Mouse (Mus musculus): ENCODE measurements around the gene Rbm39. TPM values are rescaled to one million over a fixed set of nuclear protein-coding genes. Genes with fewer than 3 reads are reported as not detected.

The Rbm39 gene
- total and polyA plus RNA-seq, 3 experiments, result 228 to 1,530 (median 248) TPM

DNA sequence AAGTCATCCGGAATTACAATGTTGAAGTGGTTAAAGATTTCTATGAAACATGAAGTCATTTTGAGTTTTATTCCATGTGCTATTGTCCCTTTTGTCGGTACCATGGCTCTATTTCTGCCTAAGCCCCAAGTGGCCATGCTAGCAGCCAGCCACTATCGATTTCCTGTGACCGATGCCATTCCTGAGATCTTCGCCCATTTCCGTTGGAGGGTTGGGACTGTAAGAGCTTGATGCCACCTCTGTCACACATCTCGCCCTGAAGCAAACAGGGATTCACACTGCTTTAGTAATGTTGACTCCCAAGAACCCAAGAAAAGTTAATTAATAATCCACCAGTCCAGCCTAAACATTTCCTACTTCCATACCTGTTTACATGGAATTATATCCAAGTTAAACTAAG lies 2.4 kb downstream of the Rbm39 start:
- Histone ChIP-seq H3K9ac (ENCODE audit: control insufficient read depth, low read depth, low read length, poor library complexity, severe bottlenecking) (peak overlapping the region; percentile 57), H3K4me1 (ENCODE audit: control insufficient read depth in 1 of 2, insufficient read depth in 2 of 2, low read length in 2 of 2) (peaks cover 6 to 16% of the 10 kb centered on the region in 2 experiments), H3K4me3 (ENCODE audit: control insufficient read depth in 1 of 2, insufficient read depth in 1 of 2, low read depth in 2 of 2, low read length in 2 of 2) (peak overlapping the region; percentile 27 to 89), H3K36me3 (ENCODE audit: control insufficient read depth in 1 of 2, insufficient read depth in 2 of 2, low read length in 2 of 2) (peaks cover 57% of the 10 kb centered on the region in 2 experiments), H3K27ac (ENCODE audit: control insufficient read depth, low read depth, low read length) (no peak overlapping the region), H3K27me3 (ENCODE audit: control insufficient read depth in 1 of 2, insufficient read depth in 2 of 2, low read length in 2 of 2) (no peaks in the 10 kb centered on the region), H3K9me3 (replicated peaks; ENCODE audit: insufficient read depth, low read length) (no peaks in the 10 kb centered on the region), H3K79me2 (ENCODE audit: control insufficient read depth, insufficient read depth, low read length, poor library complexity) (peaks cover 41% of the 10 kb centered on the region)
- peak; percentile 32 for DNase-seq (ENCODE audit: low read depth, low spot score)
- TF ChIP-seq NELFE (IDR thresholded peaks at IDR 0.05; ENCODE audit: low read depth, low read length) (no peak), CHD1 (IDR thresholded peaks at IDR 0.05; ENCODE audit: low read depth, low read length) (peak; percentile 33; the same call in 1 of the 2 replicates), MXI1 (IDR thresholded peaks at IDR 0.05; ENCODE audit: low read depth, low read length) (peak; percentile 37; the same call in 1 of the 2 replicates)

DNA sequence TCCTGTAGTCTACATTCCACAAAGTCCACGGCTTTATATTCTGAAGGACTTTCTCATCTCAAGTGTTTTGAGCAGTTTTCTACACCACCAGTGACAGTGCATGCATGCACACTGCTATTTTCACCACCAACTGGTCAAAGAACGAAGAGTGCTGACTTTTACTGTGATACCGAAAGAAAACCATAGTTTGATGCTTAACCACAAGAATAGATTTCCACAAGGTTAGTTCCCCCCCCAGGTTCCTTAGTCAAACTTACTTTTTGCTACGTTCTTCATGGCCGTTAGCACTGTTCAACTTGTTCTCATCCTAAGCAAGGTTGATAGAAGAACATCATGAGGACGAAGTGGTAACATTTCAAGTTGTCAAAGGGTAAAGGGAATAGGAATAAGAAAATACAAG lies 3.0 kb downstream of the Rbm39 start:
- Histone ChIP-seq H3K27ac (ENCODE audit: control insufficient read depth, low read depth, low read length) (no peak overlapping the region), H3K4me3 (ENCODE audit: control insufficient read depth in 1 of 2, insufficient read depth in 1 of 2, low read depth in 2 of 2, low read length in 2 of 2) (peak overlapping the region; percentile 3 to 8; a peak in 2 of 4 replicates), H3K9me3 (replicated peaks; ENCODE audit: insufficient read depth, low read length) (no peaks in the 10 kb centered on the region), H3K4me1 (ENCODE audit: control insufficient read depth in 1 of 2, insufficient read depth in 2 of 2, low read length in 2 of 2) (peaks cover 6 to 16% of the 10 kb centered on the region in 2 experiments), H3K9ac (ENCODE audit: control insufficient read depth, low read depth, low read length, poor library complexity, severe bottlenecking) (peak overlapping the region; percentile 10; the same call in 1 of the 2 replicates), H3K36me3 (ENCODE audit: control insufficient read depth in 1 of 2, insufficient read depth in 2 of 2, low read length in 2 of 2) (peaks cover 58 to 62% of the 10 kb centered on the region in 2 experiments), H3K27me3 (ENCODE audit: control insufficient read depth in 1 of 2, insufficient read depth in 2 of 2, low read length in 2 of 2) (no peaks in the 10 kb centered on the region), H3K79me2 (ENCODE audit: control insufficient read depth, insufficient read depth, low read length, poor library complexity) (peaks cover 42% of the 10 kb centered on the region)
- peak; percentile 20; the same call in 1 of the 2 replicates for TF ChIP-seq SIN3A (IDR thresholded peaks at IDR 0.05; ENCODE audit: low read length)
- TF ChIP-seq TCF12 (IDR thresholded peaks at IDR 0.05; ENCODE audit: low read depth, low read length), result no peak
- 0 out of 2 replicates have a peak, but pooled peaks have one; percentile 27 for TF ChIP-seq POLR2AphosphoS2 (IDR thresholded peaks at IDR 0.05; ENCODE audit: low read length)
- no peak for DNase-seq (ENCODE audit: low read depth, low spot score)

DNA sequence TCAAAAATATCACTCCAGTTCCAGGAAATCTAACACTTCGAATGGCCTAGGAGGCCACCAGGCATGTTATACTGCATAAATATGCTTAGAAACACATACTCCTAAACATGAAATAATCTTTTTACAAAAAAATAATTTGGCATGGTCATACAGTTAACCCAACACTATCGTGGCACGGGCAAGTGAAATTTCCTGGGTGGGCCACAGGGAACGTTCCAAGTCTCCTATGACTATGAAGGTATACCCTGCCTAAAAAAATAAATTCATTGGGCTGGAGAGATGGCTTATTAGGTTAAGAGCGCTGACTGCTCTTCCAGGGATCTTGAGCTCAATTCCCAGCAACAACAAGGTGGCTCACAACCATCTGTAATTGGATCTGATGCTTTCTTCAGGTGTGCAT lies 13.5 kb downstream of the Rbm39 start:
- peaks cover 47 to 78% of the 10 kb centered on the region in 2 experiments for H3K36me3 ChIP-seq (ENCODE audit: control insufficient read depth in 1 of 2, insufficient read depth in 2 of 2, low read length in 2 of 2)
- no peaks in the 10 kb centered on the region; a peak in 1 of 4 replicates for H3K4me1 ChIP-seq (ENCODE audit: control insufficient read depth in 1 of 2, insufficient read depth in 2 of 2, low read length in 2 of 2)

More for the DNA sequence above, 13.5 kb downstream of the Rbm39 start:
- Histone ChIP-seq H3K9ac (ENCODE audit: control insufficient read depth, low read depth, low read length, poor library complexity, severe bottlenecking) (no peak overlapping the region), H3K27ac (ENCODE audit: control insufficient read depth, low read depth, low read length) (no peak overlapping the region), H3K79me2 (ENCODE audit: control insufficient read depth, insufficient read depth, low read length, poor library complexity) (peaks cover 23% of the 10 kb centered on the region), H3K4me3 (ENCODE audit: control insufficient read depth in 1 of 2, insufficient read depth in 1 of 2, low read depth in 2 of 2, low read length in 2 of 2) (no peak overlapping the region), H3K9me3 (replicated peaks; ENCODE audit: insufficient read depth, low read length) (no peaks in the 10 kb centered on the region), H3K27me3 (ENCODE audit: control insufficient read depth in 1 of 2, insufficient read depth in 2 of 2, low read length in 2 of 2) (no peaks in the 10 kb centered on the region)
- no peak for DNase-seq (ENCODE audit: low read depth, low spot score)
- no peak for TF ChIP-seq MAZ (IDR thresholded peaks at IDR 0.05; ENCODE audit: low read depth, low read length)
- TF ChIP-seq ETS1 (IDR thresholded peaks at IDR 0.05; ENCODE audit: low read depth, low read length), result no peak
- TF ChIP-seq RCOR1 (IDR thresholded peaks at IDR 0.05; ENCODE audit: low read depth, low read length), result no peak
- no peak for TF ChIP-seq GATA1 (IDR thresholded peaks at IDR 0.05; ENCODE audit: low read depth, low read length)
- TF ChIP-seq TAL1 (IDR thresholded peaks at IDR 0.05; ENCODE audit: low read length), result no peak
- no peak for TF ChIP-seq E2F4 (IDR thresholded peaks at IDR 0.05; ENCODE audit: borderline replicate concordance, low read depth, low read length)
- TF ChIP-seq UBTF (IDR thresholded peaks at IDR 0.05; ENCODE audit: borderline replicate concordance, insufficient read depth, low read depth, low read length), result no peak
- TF ChIP-seq MEF2A (IDR thresholded peaks at IDR 0.05; ENCODE audit: extremely low read depth, insufficient replicate concordance, low read depth, low read length, poor library complexity, severe bottlenecking), result no peak
- TF ChIP-seq NELFE (IDR thresholded peaks at IDR 0.05; ENCODE audit: low read depth, low read length), result no peak
- TF ChIP-seq POLR2AphosphoS5 (IDR thresholded peaks at IDR 0.05; ENCODE audit: borderline replicate concordance, low read depth, low read length), result no peak
- TF ChIP-seq ELF1 (IDR thresholded peaks at IDR 0.05; ENCODE audit: low read depth, low read length), result no peak
- TF ChIP-seq TBP (IDR thresholded peaks at IDR 0.05; ENCODE audit: low read depth, low read length), result no peak
- TF ChIP-seq CHD2 (IDR thresholded peaks at IDR 0.05; ENCODE audit: low read length), result no peak
- TF ChIP-seq HCFC1 (IDR thresholded peaks at IDR 0.05; ENCODE audit: low read depth, low read length), result no peak
- TF ChIP-seq ZMIZ1 (IDR thresholded peaks at IDR 0.05; ENCODE audit: low read depth, low read length), result no peak
- no peak for TF ChIP-seq GABPA (IDR thresholded peaks at IDR 0.05; ENCODE audit: low read depth, low read length)
- TF ChIP-seq MAFK (IDR thresholded peaks at IDR 0.05; ENCODE audit: borderline replicate concordance, low read depth, low read length), result no peak
- no peak for TF ChIP-seq USF2 (IDR thresholded peaks at IDR 0.05; ENCODE audit: borderline replicate concordance in 1 of 2, insufficient read depth in 1 of 2, low read depth in 1 of 2, low read length in 2 of 2)
